Mouse (Mus musculus) activated CD4-positive, CD25-positive, alpha-beta regulatory T cell, adult 9 weeks (primary cell): ENCODE data around the gene Pms1. TPM values are rescaled to one million over a fixed set of nuclear protein-coding genes. Genes with fewer than 3 reads are reported as not detected.

ENCODE experiments used
- polyA plus RNA-seq: library from polyadenylated mRNA; unstranded; fragments of 100-300 nt; shearing (Covaris generic); gene quantifications from one replicate; pipeline ENCODE4 v1.2.1, GENCODE M21; 2017

Pms1 gene
- 30.1 TPM for polyA plus RNA-seq

DNA sequence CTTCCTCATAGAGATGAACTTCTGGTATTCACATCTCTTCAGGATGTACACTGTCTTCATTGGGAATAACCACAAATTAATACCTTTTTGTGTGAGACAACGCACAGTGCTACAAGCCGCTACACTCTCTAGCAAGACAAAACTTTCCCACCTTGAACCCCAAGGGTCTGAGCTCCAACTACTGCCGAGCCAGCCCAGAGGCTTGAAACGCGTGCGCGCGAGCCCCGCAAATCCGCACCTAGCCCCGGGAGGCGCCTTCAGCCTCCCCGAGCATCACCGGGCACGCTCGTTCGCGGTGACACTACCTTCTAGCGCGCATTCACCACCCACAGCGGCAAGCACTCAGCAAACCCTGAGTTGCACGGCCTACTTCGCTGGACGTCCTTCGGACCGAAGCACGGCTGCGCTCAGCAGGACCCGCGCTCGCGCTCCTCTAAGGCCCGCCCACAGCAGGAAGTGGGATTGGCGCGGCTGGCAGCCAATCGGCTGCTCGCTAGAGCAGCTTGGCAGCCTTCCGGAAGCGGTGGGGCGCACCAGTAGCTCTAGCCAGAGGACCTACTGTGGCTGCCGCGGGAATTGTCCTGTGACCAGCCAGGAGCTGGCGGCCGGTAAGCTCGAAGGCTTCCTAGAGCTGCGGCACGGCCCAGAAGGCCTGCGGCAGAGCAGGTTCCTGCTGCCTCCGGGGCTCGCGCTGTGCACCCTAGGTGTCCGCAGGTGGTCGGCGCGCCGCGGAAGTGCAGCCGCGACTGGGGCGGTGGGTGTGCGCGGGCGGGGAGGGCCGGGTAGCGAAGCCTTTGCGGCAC, at the start of gene Pms1, which contains the start of the genes Ormdl1 and Gm28778:
Gene Pms1 (minus strand): TSS at position 438 of the 803 bp plus-strand sequence.
Gene Ormdl1 (plus strand): TSS at position 515 of the 803 bp plus-strand sequence.
Gene Gm28778 (plus strand): TSS at position 531 of the 803 bp plus-strand sequence.

DNA sequence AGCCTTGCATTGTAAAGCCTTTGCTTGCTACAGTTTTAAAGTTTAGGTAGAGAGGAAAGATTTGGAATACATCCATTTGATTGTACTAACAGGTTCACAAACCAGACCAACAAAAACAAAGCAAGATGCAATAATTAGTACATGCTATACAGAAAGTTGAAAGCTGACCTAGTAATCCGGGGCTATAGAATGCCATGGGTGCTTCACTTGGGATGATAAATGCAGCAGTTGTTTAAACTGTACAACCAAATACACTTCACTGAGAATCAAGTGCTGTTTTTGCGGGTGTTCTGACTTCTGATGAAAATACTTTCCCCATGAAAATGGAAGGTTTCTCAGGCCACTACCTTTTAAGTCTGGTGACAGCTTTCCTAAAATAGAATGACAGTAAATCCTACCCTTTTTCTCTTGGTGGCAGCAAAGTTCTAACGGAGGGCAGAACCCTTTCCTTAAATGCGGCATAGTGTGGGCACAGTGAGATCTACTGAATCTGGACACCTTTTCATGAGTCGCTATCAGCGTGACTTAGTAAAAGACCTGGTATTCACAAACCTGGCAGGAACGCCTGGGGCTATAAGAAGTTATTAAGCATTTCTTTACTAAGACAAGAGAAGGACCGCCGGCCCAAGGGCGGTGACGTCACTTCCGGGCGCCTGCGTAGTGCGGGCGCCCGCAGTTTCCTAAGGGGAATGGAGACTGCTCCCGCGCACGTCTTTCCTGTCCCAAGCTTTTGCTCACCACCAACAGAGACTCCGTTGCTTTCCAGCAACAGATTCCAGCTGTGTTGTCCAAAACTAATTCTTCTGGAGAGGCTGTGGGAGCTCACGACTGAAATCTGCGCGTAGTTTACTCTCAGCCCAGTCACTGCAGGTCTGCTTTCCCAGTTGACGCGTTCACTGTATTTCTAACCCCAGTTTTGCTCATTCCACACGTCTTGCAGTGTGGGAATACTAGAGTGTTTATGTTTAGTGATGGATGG, 16.5 kb upstream of the Pms1 start, which contains the start of gene Osgepl1:
Gene Osgepl1 (plus strand): TSS at position 636 of the 979 bp plus-strand sequence.

DNA sequence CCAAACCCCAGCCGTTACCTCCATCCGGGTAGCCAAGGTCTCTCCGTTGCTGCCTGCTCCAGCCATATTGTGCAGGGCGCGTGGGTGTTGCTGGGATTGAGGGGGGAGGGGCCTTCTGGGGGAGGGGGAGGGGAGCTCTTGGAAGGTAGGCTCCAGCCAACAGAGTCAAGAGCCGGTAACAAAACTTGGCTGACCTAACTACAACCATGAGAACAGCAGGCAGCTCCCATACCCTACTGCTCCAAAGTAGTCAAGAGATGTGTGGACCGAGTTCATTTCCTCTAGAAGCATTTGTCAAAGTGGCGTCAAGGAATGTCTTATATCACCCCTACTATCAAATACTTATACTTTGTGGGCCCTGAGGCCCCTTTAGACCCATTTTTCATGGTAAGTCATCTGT, 109.3 kb downstream of the Pms1 start, which contains the start of gene 1700019A02Rik:
Gene 1700019A02Rik (minus strand): TSS at position 101 of the 400 bp plus-strand sequence.

Other genes with a start within 250 kb of the Pms1 start
- not detected for gene Mstn, start 235.4 kb downstream of the Pms1 start, polyA plus RNA-seq
- not detected for gene 1700019A02Rik, start 109.4 kb downstream of the Pms1 start, polyA plus RNA-seq
- gene Ormdl1, start 77 bp upstream of the Pms1 start, polyA plus RNA-seq: 87.6 TPM
- gene Gm28778, start 93 bp upstream of the Pms1 start, polyA plus RNA-seq: not detected
- 18.1 TPM for gene Osgepl1, start 16.6 kb upstream of the Pms1 start, polyA plus RNA-seq
- gene Asdurf, start 55.6 kb upstream of the Pms1 start, polyA plus RNA-seq: not detected
- 0.17 TPM for gene Gm28551, start 55.6 kb upstream of the Pms1 start, polyA plus RNA-seq
- gene Asnsd1, start 55.7 kb upstream of the Pms1 start, polyA plus RNA-seq: 59.8 TPM